Mouse (Mus musculus) adrenal gland, postnatal 14 days (tissue): Measurements from ENCODE around the gene Prpf4. TPM values are rescaled to one million over a fixed set of nuclear protein-coding genes. Genes with fewer than 3 reads are reported as not detected.

Experiments used
- DNase-seq: peaks from one replicate; pipeline ENCODE4 v3.0.0; 2021; ENCODE audit warnings: mixed read lengths
- total RNA-seq: library from RNA; stranded (reverse); gene quantifications from 2 replicates; pipeline ENCODE4 v1.2.3, GENCODE M21; 2021

Gene Prpf4
- total RNA-seq, 1 experiment from 2014 or later: 21.4 TPM

DNA sequence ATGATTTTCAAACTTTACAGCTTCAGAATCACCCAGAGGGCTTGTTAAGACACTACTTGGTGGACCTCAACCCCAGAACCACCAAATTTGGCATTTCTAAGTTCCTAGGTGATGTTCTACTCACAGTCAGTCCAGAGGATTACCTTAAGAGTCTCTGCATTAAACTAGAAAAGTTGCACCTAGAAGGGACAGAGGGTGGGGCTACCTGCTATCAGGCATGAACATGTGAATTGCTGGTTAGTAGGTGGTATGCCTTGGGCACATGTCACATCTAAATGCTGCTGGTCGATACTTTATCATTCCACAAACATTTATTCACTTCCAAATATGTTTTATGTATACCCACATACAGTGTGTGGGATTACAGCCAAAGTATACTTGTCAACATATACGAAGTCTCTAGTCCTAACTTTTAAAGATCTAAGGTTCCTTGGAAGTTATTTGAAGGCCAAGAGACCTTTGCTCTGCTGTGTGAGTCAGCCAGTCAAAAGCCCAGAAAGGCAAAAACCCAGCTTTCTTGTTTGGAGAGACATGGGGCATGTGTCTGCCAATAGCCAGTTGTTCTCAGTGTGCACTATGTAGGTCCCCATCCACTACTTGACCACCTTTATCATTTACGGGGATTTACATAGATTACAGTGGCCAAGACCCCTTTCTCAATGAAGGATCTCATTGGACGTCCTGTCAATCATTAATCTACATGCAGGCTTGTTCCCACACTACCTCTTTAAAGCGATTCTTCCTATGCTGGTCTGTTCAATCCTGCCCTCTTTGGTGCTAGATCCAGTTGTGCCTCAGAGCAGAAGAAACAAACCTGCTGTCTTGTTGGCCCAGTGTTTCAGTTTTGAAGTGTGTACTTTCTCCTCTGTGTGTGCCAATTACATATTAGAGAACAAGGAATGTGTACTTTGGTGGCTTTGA, 18.7 kb upstream of the Prpf4 start:
- no peak for DNase-seq

- no peak for DNase-seq
Measured at GRCm38 (mm10) chr4:62391892-62392291, 16.7 kb upstream of the Prpf4 start.

DNA sequence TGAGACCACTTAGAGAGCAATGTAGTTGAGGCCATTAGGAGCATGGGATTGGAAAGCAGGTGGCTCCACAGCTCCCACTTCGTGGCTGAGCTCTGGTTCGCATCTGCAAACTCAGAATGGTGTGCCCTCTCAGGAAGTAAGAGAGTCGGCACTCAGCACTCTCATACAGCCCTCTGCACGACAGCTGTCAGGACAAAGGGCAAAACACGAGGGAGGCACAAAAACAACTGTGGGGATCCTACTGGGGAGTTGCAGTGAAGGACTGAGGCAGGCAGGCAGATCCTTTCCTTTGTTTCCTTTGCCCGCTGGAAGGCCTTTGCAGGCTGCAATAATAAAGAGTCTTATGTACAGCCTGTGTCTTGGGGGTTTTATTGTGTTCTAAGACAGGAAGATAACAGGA, 15.1 kb upstream of the Prpf4 start:
- no peak for DNase-seq

DNA sequence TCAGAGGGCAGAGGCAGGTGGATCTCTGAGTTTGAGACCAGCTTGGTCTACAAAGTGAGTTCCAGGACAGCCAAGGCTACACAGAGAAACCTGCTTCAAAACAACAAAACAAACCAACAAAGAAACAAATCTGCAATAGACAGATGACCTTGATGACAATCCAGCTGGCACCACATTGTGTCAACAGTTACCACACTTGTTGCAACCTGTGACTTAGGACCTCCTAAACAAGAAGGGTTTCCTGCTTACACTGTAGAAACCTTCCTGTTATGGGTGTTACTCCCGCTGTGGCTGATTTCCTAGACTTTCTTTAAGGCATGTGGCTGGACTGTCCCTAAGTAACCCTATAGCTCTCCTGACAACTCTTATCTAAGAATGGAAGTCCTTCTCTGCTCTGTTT, 12.8 kb upstream of the Prpf4 start:
- peak; percentile 44 for DNase-seq

GRCm38 (mm10) chr4:62397616-62398365, 10.8 kb upstream of the Prpf4 start:
- DNase-seq: no peak

DNA sequence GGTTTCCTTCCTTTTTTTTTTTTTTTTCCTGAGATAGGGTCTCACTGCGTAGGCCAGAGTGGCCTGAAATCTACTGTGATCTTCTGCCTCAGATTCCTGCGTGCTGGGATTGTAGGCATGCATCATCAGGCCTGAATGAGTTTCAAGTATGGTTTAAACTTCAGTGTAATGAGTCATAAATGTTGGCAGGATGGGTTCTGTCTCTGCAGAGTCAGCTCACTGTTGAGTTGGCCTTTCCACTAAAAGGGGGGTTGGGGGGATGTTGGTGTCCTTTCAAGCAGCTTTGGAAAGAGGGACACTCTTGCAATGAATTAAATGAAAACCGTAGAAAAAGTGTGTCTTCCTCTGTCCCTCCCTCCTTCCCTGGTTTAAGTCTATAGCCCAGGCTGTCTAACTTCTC, 9.6 kb upstream of the Prpf4 start:
- DNase-seq: peak; percentile 61

DNA sequence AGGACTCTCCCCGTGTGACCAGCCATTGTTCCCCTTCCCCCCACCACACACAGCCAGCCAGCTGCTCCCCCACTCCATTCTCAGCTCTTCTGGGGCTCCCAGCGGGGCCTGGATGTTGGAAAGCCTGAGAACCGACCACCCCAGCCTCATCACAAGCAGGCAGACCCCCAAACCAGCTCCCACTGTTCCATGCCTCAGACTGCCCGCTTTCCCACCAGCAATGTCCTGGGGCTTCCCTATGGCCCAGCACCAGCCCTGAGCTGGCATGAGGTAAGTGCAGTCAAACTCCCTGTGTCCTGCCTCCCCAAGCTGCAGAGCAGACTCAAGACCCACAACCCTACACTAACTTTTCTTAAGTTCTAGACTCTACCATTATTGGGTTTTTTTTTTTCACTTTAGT, 2.5 kb upstream of the Prpf4 start:
- no peak for DNase-seq

GRCm38 (mm10) chr4:62407730-62408582, 641 bp upstream of the Prpf4 start:
- peak; percentile 66 for DNase-seq

DNA sequence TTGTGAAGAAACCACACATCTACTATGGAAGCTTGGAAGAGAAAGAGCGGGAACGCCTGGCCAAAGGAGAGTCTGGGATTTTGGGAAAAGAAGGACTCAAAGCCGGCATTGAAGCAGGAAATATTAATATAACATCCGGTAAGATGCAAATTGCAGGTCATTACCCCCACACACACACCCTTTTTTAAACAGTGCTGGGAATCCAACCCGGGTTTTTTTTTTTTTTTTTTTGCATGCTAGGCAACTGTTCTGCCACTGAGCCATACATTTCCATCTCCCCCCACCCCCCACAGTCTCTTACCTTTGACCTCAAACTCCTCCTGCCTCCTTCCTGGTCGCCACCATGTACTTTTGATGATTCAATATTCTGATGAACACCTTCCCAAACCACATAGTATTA, 1.0 kb downstream of the Prpf4 start:
- DNase-seq: no peak

DNA sequence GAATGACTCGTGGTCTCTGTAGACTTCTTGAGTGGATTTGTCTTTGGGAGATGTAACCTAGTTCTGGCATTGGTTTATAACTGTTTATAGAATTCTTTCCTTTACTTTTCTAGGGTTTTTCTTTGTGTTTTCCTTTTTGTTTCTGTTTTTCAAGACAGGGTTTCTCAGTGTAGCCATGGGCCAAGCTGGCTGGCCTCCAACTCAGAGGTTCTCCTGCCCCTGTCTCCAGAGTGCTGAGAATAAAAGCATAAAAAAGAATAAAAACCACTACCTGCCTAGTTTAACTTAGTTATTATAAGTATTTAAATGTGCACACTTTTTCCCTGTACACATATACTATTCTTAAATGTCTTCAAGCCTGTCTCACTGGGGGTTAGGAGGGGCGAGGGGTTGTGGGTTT, 1.7 kb downstream of the Prpf4 start:
- DNase-seq: no peak

GRCm38 (mm10) chr4:62411606-62412005, 3.0 kb downstream of the Prpf4 start:
- DNase-seq: peak; percentile 62

- DNase-seq: no peak
Measured at GRCm38 (mm10) chr4:62418448-62418847, 9.9 kb downstream of the Prpf4 start.

GRCm38 (mm10) chr4:62419091-62419490, 10.5 kb downstream of the Prpf4 start:
- no peak for DNase-seq

- no peak for DNase-seq
Measured at GRCm38 (mm10) chr4:62425891-62426290, 17.3 kb downstream of the Prpf4 start.

GRCm38 (mm10) chr4:62427978-62428758, 19.6 kb downstream of the Prpf4 start:
- DNase-seq: no peak

- DNase-seq: no peak
Measured at GRCm38 (mm10) chr4:62429616-62430015, 21.0 kb downstream of the Prpf4 start.

GRCm38 (mm10) chr4:62430678-62431077, 22.1 kb downstream of the Prpf4 start:
- DNase-seq: no peak

GRCm38 (mm10) chr4:62431522-62431921, 22.9 kb downstream of the Prpf4 start:
- DNase-seq: no peak

- no peak for DNase-seq
Measured at GRCm38 (mm10) chr4:62433939-62434870, 25.6 kb downstream of the Prpf4 start.

GRCm38 (mm10) chr4:62435081-62435480, 26.5 kb downstream of the Prpf4 start, which contains the start of gene Rnf183:
Gene Rnf183 (minus strand): TSS chr4:62435252.
- no peak for DNase-seq
